9 mouse cellular contexts compared by ENCODE assay signal in the genomic region with DNA sequence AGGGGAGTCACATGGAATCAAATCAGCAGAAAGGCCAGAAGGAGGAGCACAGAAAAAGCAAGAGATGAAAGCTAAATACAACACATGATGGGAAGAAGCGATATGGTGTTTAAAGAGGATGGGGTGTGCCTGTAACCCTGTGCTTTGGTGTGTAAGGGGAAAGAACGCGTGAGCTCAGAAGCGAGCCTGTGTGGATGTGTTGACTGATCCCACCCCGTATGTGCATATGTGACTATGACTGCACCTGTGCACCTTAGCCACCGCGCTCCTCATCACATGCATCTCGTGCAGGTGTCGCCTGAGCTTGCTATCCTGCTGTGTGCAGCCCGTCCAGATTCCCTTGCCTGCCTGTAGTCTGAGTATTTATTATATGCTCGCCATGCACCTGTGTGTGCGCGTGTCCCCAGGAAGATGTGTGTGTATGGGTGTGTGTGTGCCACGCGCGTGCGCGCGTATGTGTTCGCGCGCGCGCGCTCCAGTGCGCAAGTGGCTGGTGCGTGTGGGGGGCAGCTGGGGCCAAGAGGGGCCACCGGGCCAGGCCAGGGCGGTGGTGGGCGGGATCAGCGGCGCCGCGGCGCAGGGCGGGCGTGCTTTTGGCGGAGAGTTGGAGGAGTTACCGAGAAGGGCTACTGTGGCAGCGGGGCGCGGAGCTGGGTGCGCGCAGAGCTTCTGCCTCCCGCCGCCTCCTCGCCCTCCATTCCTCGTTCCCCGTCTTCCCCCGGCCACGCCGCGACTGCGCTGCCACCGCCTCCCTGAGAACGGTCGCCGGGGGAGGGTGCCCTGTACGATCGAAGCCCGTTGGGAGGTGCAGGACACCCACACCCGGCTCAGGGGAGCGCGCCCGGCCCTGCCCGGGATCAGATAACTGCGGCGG. TPM values are rescaled to one million over a fixed set of nuclear protein-coding genes. Genes with fewer than 3 reads are reported as not detected.
DNase-seq lines count a peak whose midpoint lies in the region; ATAC-seq and TF ChIP-seq lines count a peak whose summit lies in the region.
"Had no signal": no experiment of that assay in that cellular context is flagged by ENCODE, and none has a peak within 500 bp of the region (broad histone marks: within the 10 kb centered on the region; RNA-seq: fewer than 3 reads in every experiment).

No protein-coding gene starts in this region.

- no peaks in the 10 kb centered on the region for H3K36me3 ChIP-seq in kidney, embryonic 14.5 days (ENCODE audit: control insufficient read depth, insufficient read depth, low read length)
- H3K36me3 ChIP-seq in intestine, embryonic 16.5 days (ENCODE audit: control insufficient read depth, insufficient read depth, low read length): no peaks in the 10 kb centered on the region
- no peaks in the 10 kb centered on the region for H3K36me3 ChIP-seq in midbrain, embryonic 10.5 days
- no peaks in the 10 kb centered on the region for H3K36me3 ChIP-seq in stomach, postnatal 0 days (ENCODE audit: control insufficient read depth, insufficient read depth, low read length)

- no peak for TF ChIP-seq CTCF in gastrocnemius, adult 2 months (IDR thresholded peaks at IDR 0.05)
- no peak for TF ChIP-seq CTCF in stomach, postnatal 0 days (IDR thresholded peaks at IDR 0.05; ENCODE audit: low read depth)

- 0 out of 2 replicates have a peak, but pooled peaks cover 6% of the 10 kb centered on the region for H3K4me1 ChIP-seq in kidney, embryonic 14.5 days (ENCODE audit: control insufficient read depth, insufficient read depth, low read length)
- H3K4me1 ChIP-seq in intestine, embryonic 16.5 days (ENCODE audit: control insufficient read depth, insufficient read depth, low read length): peaks cover 4% of the 10 kb centered on the region; the same call in 1 of the 2 replicates
- peaks cover 43% of the 10 kb centered on the region for H3K4me1 ChIP-seq in midbrain, embryonic 10.5 days
- no peaks in the 10 kb centered on the region; the same call in 1 of the 2 replicates for H3K4me1 ChIP-seq in stomach, postnatal 0 days (replicated peaks; ENCODE audit: control insufficient read depth, insufficient read depth)

- DNase-seq in kidney, postnatal 25 days: no peak
- peak; percentile 82 for DNase-seq in cerebellum, adult 8-10 months
- peak; percentile 89 for DNase-seq in gastrocnemius, adult 2 months
- DNase-seq in midbrain, embryonic 10.5 days (ENCODE audit: low spot score): peak; percentile 39
- DNase-seq in stomach, postnatal 0 days (ENCODE audit: low spot score): no peak
- DNase-seq in thymus, postnatal 0 days (ENCODE audit: low spot score): no peak

- peak overlapping the region; percentile 48; the same call in 1 of the 2 replicates for H3K9ac ChIP-seq in kidney, embryonic 14.5 days (ENCODE audit: low read depth, low read length)
- H3K9ac ChIP-seq in intestine, embryonic 16.5 days (ENCODE audit: low read depth, low read length): peak overlapping the region; percentile 55; the same call in 1 of the 2 replicates
- no peak overlapping the region for H3K9ac ChIP-seq in stomach, postnatal 0 days (ENCODE audit: low read length)

- H3K27ac ChIP-seq in kidney, embryonic 14.5 days (ENCODE audit: low read depth, low read length): no peak overlapping the region
- H3K27ac ChIP-seq in gastrocnemius, adult 2 months: peak overlapping the region; percentile 95
- H3K27ac ChIP-seq in intestine, embryonic 16.5 days (ENCODE audit: low read length): no peak overlapping the region
- H3K27ac ChIP-seq in midbrain, embryonic 10.5 days (replicated peaks): 0 out of 2 replicates have a peak overlapping the region, but pooled peaks have one; percentile 28
- H3K27ac ChIP-seq in stomach, postnatal 0 days (replicated peaks): no peak overlapping the region

- peak overlapping the region; percentile 54 for H3K4me3 ChIP-seq in kidney, embryonic 14.5 days (ENCODE audit: low read length)
- peak overlapping the region; percentile 86 for H3K4me3 ChIP-seq in gastrocnemius, adult 2 months
- peak overlapping the region; percentile 54 for H3K4me3 ChIP-seq in intestine, embryonic 16.5 days (ENCODE audit: low read length)
- H3K4me3 ChIP-seq in midbrain, embryonic 10.5 days: peak overlapping the region; percentile 68
- H3K4me3 ChIP-seq in stomach, postnatal 0 days (ENCODE audit: low read depth, low read length): peak overlapping the region; percentile 45

- TF ChIP-seq EP300 in stomach, postnatal 0 days (optimal IDR thresholded peaks at IDR 0.05): no peak

- intact Hi-C loops in gastrocnemius, adult 2 months (cut with DNase I): loop anchor here (2.0 kb wide), 1 partner anchor 37 kb away; no protein-coding TSS in a partner anchor

- peak overlapping the region; percentile 98 for H3K4me2 ChIP-seq in kidney, embryonic 14.5 days (replicated peaks; ENCODE audit: low read depth, low read length)
- peak overlapping the region; percentile 91 for H3K4me2 ChIP-seq in intestine, embryonic 16.5 days (ENCODE audit: low read depth, low read length)
- H3K4me2 ChIP-seq in stomach, postnatal 0 days (replicated peaks; ENCODE audit: low read depth): peak overlapping the region; percentile 70

- WGBS in kidney, embryonic 14.5 days: 2% methylated on average over 46 of the region's 68 CpGs
- WGBS in intestine, embryonic 16.5 days: 2% methylated on average over 59 of the region's 68 CpGs
- WGBS in midbrain, embryonic 10.5 days: under 1% methylated on average over 67 of the region's 68 CpGs
- 2% methylated on average over 65 of the region's 68 CpGs for WGBS in stomach, postnatal 0 days

- ATAC-seq in kidney, embryonic 14.5 days (ENCODE audit: low FRiP score, low TSS enrichment): no peak
- ATAC-seq in intestine, embryonic 16.5 days: 0 out of 2 replicates have a peak, but pooled peaks have one; percentile 14
- ATAC-seq in stomach, postnatal 0 days (ENCODE audit: low FRiP score, low TSS enrichment): no peak; the same call in 1 of the 2 replicates

- H3K9me3 ChIP-seq in kidney, embryonic 14.5 days (ENCODE audit: control insufficient read depth, low read length): no peaks in the 10 kb centered on the region
- H3K9me3 ChIP-seq in intestine, embryonic 16.5 days (ENCODE audit: control insufficient read depth, low read length): no peaks in the 10 kb centered on the region
- H3K9me3 ChIP-seq in midbrain, embryonic 10.5 days (replicated peaks): no peaks in the 10 kb centered on the region
- no peaks in the 10 kb centered on the region for H3K9me3 ChIP-seq in stomach, postnatal 0 days (ENCODE audit: control insufficient read depth, low read length)

- H3K27me3 ChIP-seq in kidney, embryonic 14.5 days (ENCODE audit: control insufficient read depth, insufficient read depth, low read length): peaks cover 55% of the 10 kb centered on the region
- H3K27me3 ChIP-seq in intestine, embryonic 16.5 days (replicated peaks; ENCODE audit: control insufficient read depth, insufficient read depth, low read length): peaks cover 51% of the 10 kb centered on the region
- H3K27me3 ChIP-seq in midbrain, embryonic 10.5 days (ENCODE audit: low read depth, poor library complexity, severe bottlenecking): peaks cover 95% of the 10 kb centered on the region
- peaks cover 21% of the 10 kb centered on the region; the same call in 1 of the 2 replicates for H3K27me3 ChIP-seq in stomach, postnatal 0 days (ENCODE audit: control insufficient read depth, insufficient read depth, low read length)

RNA-seq across cellular contexts. Expression of a gene that starts 0.5 kb away (rescaled TPM):
- 0.32 TPM in 1 of 2 replicates, not detected in the other for polyA plus RNA-seq in kidney, embryonic 14.5 days (2014; fragmentation: Nextera tagmentation; extraction: Ambion mirVana)
- total RNA-seq in gastrocnemius, adult 2 months (2021): 10 to 100 TPM; 50.4 to 65.8 TPM
- polyA plus RNA-seq in intestine, embryonic 16.5 days (2015; fragmentation: Nextera tagmentation; extraction: Ambion mirVana): 0.71 and 1.1 TPM in 2 replicates
- 0.53 and 0.62 TPM in 2 replicates for polyA plus RNA-seq in midbrain, embryonic 10.5 days (2016; fragmentation: Nextera tagmentation; extraction: Ambion mirVana)
- 0.59 and 0.77 TPM in 2 replicates for polyA plus RNA-seq in stomach, postnatal 0 days (2015; fragmentation: Nextera tagmentation; extraction: Ambion mirVana)
- polyA plus RNA-seq in thymus, postnatal 0 days (2015; fragmentation: Nextera tagmentation; extraction: Ambion mirVana): 0.05 and 0.10 TPM in 2 replicates
- total RNA-seq: CH12.LX had no signal

Comparison
In these comparisons a context has a peak if more than half of its experiments do, and no peak if none do; other contexts are left out.
1. H3K27ac ChIP-seq: peak in gastrocnemius, adult 2 months (single experiment) and midbrain, embryonic 10.5 days (single experiment); none in kidney, embryonic 14.5 days (single experiment), intestine, embryonic 16.5 days (single experiment) and stomach, postnatal 0 days (single experiment).
2. DNase-seq: peak in cerebellum, adult 8-10 months (single experiment), gastrocnemius, adult 2 months (single experiment) and midbrain, embryonic 10.5 days (single experiment); none in kidney, postnatal 25 days (0 of 2), stomach, postnatal 0 days (single experiment) and thymus, postnatal 0 days (single experiment).
3. Peak in every context shown above with its lines, with median percentiles within 50 percentile points of each other: H3K4me2 ChIP-seq and H3K4me3 ChIP-seq.